Mouse (Mus musculus): ENCODE measurements at regions not wholly inside any gene's neighbourhood (a gene's known extent, or its start where the extent isn't known, plus 50 kb on each side); places are given as distances from the start of the nearest gene placed in this dataset.

- ATAC-seq (ENCODE audit: low FRiP score), result no peak
These were observed 212.1 kb downstream of the Adgrg6 start for GRCm38 (mm10) chr10:14333344-14333743.

GRCm38 (mm10) chr10:14332688-14333117 is 212.8 kb downstream of the Adgrg6 start:
- 0 out of 2 replicates have a peak, but pooled peaks have one; percentile 44 for ATAC-seq (ENCODE audit: low FRiP score)
- no peak overlapping the region for H3K27ac ChIP-seq (ENCODE audit: low read depth, low read length)
- no peaks in the 10 kb centered on the region for H3K27me3 ChIP-seq (ENCODE audit: control insufficient read depth, insufficient read depth, low read length)
- no peak overlapping the region for H3K4me2 ChIP-seq
- no peaks in the 10 kb centered on the region for H3K9me3 ChIP-seq (ENCODE audit: control insufficient read depth, low read length)
- no peak for DNase-seq (ENCODE audit: low spot score, missing footprints)
- WGBS, result 66% methylated on average over 4 of the region's 4 CpGs
- no peaks in the 10 kb centered on the region for H3K36me3 ChIP-seq (ENCODE audit: control insufficient read depth, insufficient read depth, low read length)
- 0 out of 2 replicates have a peak, but pooled peaks cover 2% of the 10 kb centered on the region for H3K4me1 ChIP-seq (ENCODE audit: control insufficient read depth, insufficient read depth, low read length)
- no peak overlapping the region for H3K4me3 ChIP-seq (ENCODE audit: low read depth, low read length)
- H3K9ac ChIP-seq (ENCODE audit: low read length), result no peak overlapping the region

More at GRCm38 (mm10) chr10:14333344-14333743, 212.1 kb downstream of the Adgrg6 start:
- Histone ChIP-seq H3K27ac (ENCODE audit: low read depth, low read length) (no peak overlapping the region), H3K4me2 (no peak overlapping the region), H3K36me3 (ENCODE audit: control insufficient read depth, insufficient read depth, low read length) (no peaks in the 10 kb centered on the region), H3K4me3 (ENCODE audit: low read depth, low read length) (no peak overlapping the region), H3K4me1 (ENCODE audit: control insufficient read depth, insufficient read depth, low read length) (0 out of 2 replicates have a peak, but pooled peaks cover 2% of the 10 kb centered on the region), H3K9me3 (ENCODE audit: control insufficient read depth, low read length) (no peaks in the 10 kb centered on the region), H3K27me3 (ENCODE audit: control insufficient read depth, insufficient read depth, low read length) (no peaks in the 10 kb centered on the region), H3K9ac (ENCODE audit: low read length) (no peak overlapping the region)
- no peak for DNase-seq (ENCODE audit: low spot score, missing footprints)
- 46% methylated on average over 4 of the region's 4 CpGs for WGBS

GRCm38 (mm10) chr10:14328846-14329245 is 216.6 kb downstream of the Adgrg6 start:
- H3K36me3 ChIP-seq (ENCODE audit: control insufficient read depth, insufficient read depth, low read length), result no peaks in the 10 kb centered on the region
- no peak overlapping the region for H3K9ac ChIP-seq (ENCODE audit: low read length)
- H3K4me3 ChIP-seq (ENCODE audit: low read depth, low read length), result no peak overlapping the region
- no peak for ATAC-seq (ENCODE audit: low FRiP score)
- no peak overlapping the region for H3K4me2 ChIP-seq
- H3K9me3 ChIP-seq (ENCODE audit: control insufficient read depth, low read length), result no peaks in the 10 kb centered on the region
- 78% methylated on average over 2 of the region's 2 CpGs for WGBS
- H3K4me1 ChIP-seq (ENCODE audit: control insufficient read depth, insufficient read depth, low read length), result 0 out of 2 replicates have a peak, but pooled peaks cover 2% of the 10 kb centered on the region
- DNase-seq (ENCODE audit: low spot score, missing footprints), result no peak
- no peaks in the 10 kb centered on the region for H3K27me3 ChIP-seq (ENCODE audit: control insufficient read depth, insufficient read depth, low read length)
- no peak overlapping the region for H3K27ac ChIP-seq (ENCODE audit: low read depth, low read length)

- Histone ChIP-seq H3K4me1 (ENCODE audit: control insufficient read depth, insufficient read depth, low read length) (no peaks in the 10 kb centered on the region), H3K27ac (ENCODE audit: low read depth, low read length) (no peak overlapping the region), H3K9ac (ENCODE audit: low read length) (no peak overlapping the region), H3K36me3 (ENCODE audit: control insufficient read depth, insufficient read depth, low read length) (no peaks in the 10 kb centered on the region), H3K9me3 (ENCODE audit: control insufficient read depth, low read length) (no peaks in the 10 kb centered on the region), H3K4me3 (ENCODE audit: low read depth, low read length) (no peak overlapping the region), H3K4me2 (no peak overlapping the region), H3K27me3 (ENCODE audit: control insufficient read depth, insufficient read depth, low read length) (no peaks in the 10 kb centered on the region)
- WGBS, result 83% methylated on average over 6 of the region's 6 CpGs
- no peak for ATAC-seq (ENCODE audit: low FRiP score)
- DNase-seq (ENCODE audit: low spot score, missing footprints), result no peak
These were observed 219.2 kb downstream of the Adgrg6 start for GRCm38 (mm10) chr10:14326229-14326628.

GRCm38 (mm10) chr10:14321503-14321902 is 224.0 kb downstream of the Adgrg6 start:
- no peak overlapping the region for H3K4me2 ChIP-seq
- 7% methylated on average over 4 of the region's 4 CpGs for WGBS
- ATAC-seq (ENCODE audit: low FRiP score) (no peak), DNase-seq (ENCODE audit: low spot score, missing footprints) (peak; percentile 98)
- no peaks in the 10 kb centered on the region for H3K27me3 ChIP-seq (ENCODE audit: control insufficient read depth, insufficient read depth, low read length)
- no peak overlapping the region for H3K4me3 ChIP-seq (ENCODE audit: low read depth, low read length)
- no peaks in the 10 kb centered on the region for H3K9me3 ChIP-seq (ENCODE audit: control insufficient read depth, low read length)
- H3K9ac ChIP-seq (ENCODE audit: low read length), result no peak overlapping the region
- H3K27ac ChIP-seq (ENCODE audit: low read depth, low read length), result no peak overlapping the region
- H3K36me3 ChIP-seq (ENCODE audit: control insufficient read depth, insufficient read depth, low read length), result no peaks in the 10 kb centered on the region
- no peaks in the 10 kb centered on the region for H3K4me1 ChIP-seq (ENCODE audit: control insufficient read depth, insufficient read depth, low read length)

- 88% methylated on average over 7 of the region's 7 CpGs for WGBS
- DNase-seq (ENCODE audit: low spot score, missing footprints), result no peak
- Histone ChIP-seq H3K4me3 (ENCODE audit: low read depth, low read length) (no peak overlapping the region), H3K36me3 (ENCODE audit: control insufficient read depth, insufficient read depth, low read length) (no peaks in the 10 kb centered on the region), H3K4me1 (ENCODE audit: control insufficient read depth, insufficient read depth, low read length) (no peaks in the 10 kb centered on the region), H3K4me2 (no peak overlapping the region), H3K27me3 (ENCODE audit: control insufficient read depth, insufficient read depth, low read length) (no peaks in the 10 kb centered on the region), H3K9ac (ENCODE audit: low read length) (no peak overlapping the region), H3K27ac (ENCODE audit: low read depth, low read length) (no peak overlapping the region), H3K9me3 (ENCODE audit: control insufficient read depth, low read length) (no peaks in the 10 kb centered on the region)
- ATAC-seq (ENCODE audit: low FRiP score), result no peak
These were observed 230.2 kb downstream of the Adgrg6 start for GRCm38 (mm10) chr10:14315232-14315631.

GRCm38 (mm10) chr10:14314607-14315006 is 230.9 kb downstream of the Adgrg6 start:
- Histone ChIP-seq H3K4me2 (no peak overlapping the region), H3K9me3 (ENCODE audit: control insufficient read depth, low read length) (no peaks in the 10 kb centered on the region), H3K36me3 (ENCODE audit: control insufficient read depth, insufficient read depth, low read length) (no peaks in the 10 kb centered on the region), H3K27ac (ENCODE audit: low read depth, low read length) (no peak overlapping the region), H3K27me3 (ENCODE audit: control insufficient read depth, insufficient read depth, low read length) (no peaks in the 10 kb centered on the region), H3K9ac (ENCODE audit: low read length) (no peak overlapping the region), H3K4me3 (ENCODE audit: low read depth, low read length) (no peak overlapping the region), H3K4me1 (ENCODE audit: control insufficient read depth, insufficient read depth, low read length) (no peaks in the 10 kb centered on the region)
- DNase-seq (ENCODE audit: low spot score, missing footprints), result no peak
- ATAC-seq (ENCODE audit: low FRiP score), result no peak
- WGBS, result 59% methylated on average over 4 of the region's 4 CpGs

- no peaks in the 10 kb centered on the region for H3K9me3 ChIP-seq (ENCODE audit: control insufficient read depth, low read length)
- no peak overlapping the region for H3K4me2 ChIP-seq
- no peaks in the 10 kb centered on the region for H3K27me3 ChIP-seq (ENCODE audit: control insufficient read depth, insufficient read depth, low read length)
- DNase-seq (ENCODE audit: low spot score, missing footprints), result no peak
- H3K4me3 ChIP-seq (ENCODE audit: low read depth, low read length), result no peak overlapping the region
- H3K9ac ChIP-seq (ENCODE audit: low read length), result no peak overlapping the region
- no peak for ATAC-seq (ENCODE audit: low FRiP score)
- no peak overlapping the region for H3K27ac ChIP-seq (ENCODE audit: low read depth, low read length)
- no peaks in the 10 kb centered on the region for H3K4me1 ChIP-seq (ENCODE audit: control insufficient read depth, insufficient read depth, low read length)
- no peaks in the 10 kb centered on the region for H3K36me3 ChIP-seq (ENCODE audit: control insufficient read depth, insufficient read depth, low read length)
- WGBS, result 83% methylated on average over 10 of the region's 10 CpGs
These were observed 231.4 kb downstream of the Adgrg6 start for GRCm38 (mm10) chr10:14314004-14314581.

- Histone ChIP-seq H3K4me1 (ENCODE audit: control insufficient read depth, insufficient read depth, low read length) (no peaks in the 10 kb centered on the region), H3K9ac (ENCODE audit: low read length) (no peak overlapping the region), H3K4me2 (no peak overlapping the region), H3K27ac (ENCODE audit: low read depth, low read length) (no peak overlapping the region), H3K4me3 (ENCODE audit: low read depth, low read length) (no peak overlapping the region), H3K9me3 (ENCODE audit: control insufficient read depth, low read length) (no peaks in the 10 kb centered on the region), H3K36me3 (ENCODE audit: control insufficient read depth, insufficient read depth, low read length) (no peaks in the 10 kb centered on the region), H3K27me3 (ENCODE audit: control insufficient read depth, insufficient read depth, low read length) (no peaks in the 10 kb centered on the region)
- WGBS, result 82% methylated on average over 4 of the region's 4 CpGs
- DNase-seq (ENCODE audit: low spot score, missing footprints) (no peak), ATAC-seq (ENCODE audit: low FRiP score) (no peak)
These were observed 232.5 kb downstream of the Adgrg6 start for GRCm38 (mm10) chr10:14312959-14313358.
